Mouse (Mus musculus) left cerebral cortex, postnatal 4 days (tissue): ENCODE measurements at regions not wholly inside any gene's neighbourhood (a gene's known extent, or its start where the extent isn't known, plus 50 kb on each side); places are given as distances from the start of the nearest gene placed in this dataset.

Experiments
- DNase-seq: peaks from one replicate; pipeline ENCODE4 v3.0.0-alpha.2; 2022
- intact Hi-C: fragments of 180-260 bp; cut with DNase I; formaldehyde crosslinking; loops from one replicate; pipeline ENCODE4 v1.15.1; 2025

- no peak for DNase-seq
- intact Hi-C loops: no loop called here
Measured at GRCm38 (mm10) chr11:33061570-33061969, 85.6 kb downstream of the Fgf18 start.

DNA sequence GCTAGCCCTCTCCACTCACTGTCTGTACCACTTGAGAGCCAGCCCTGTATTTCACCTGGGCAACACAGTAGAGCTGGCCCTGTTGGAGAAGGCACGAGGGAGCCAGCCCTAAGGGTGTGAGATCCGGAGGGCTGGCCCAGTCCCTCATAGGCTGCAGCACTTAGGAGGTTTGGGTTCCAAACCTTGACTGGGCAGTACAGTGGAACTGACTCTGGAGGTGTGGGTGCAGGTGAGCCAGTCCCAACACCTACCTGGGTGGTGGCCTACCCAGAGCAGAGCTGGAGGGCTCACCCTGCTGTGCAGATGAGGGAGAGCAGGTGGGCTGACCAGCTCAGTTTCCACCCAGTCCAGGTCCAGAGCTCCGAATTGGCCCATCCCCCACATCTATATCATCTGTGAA is 86.8 kb downstream of the Fgf18 start:
- intact Hi-C loops: no loop called here
- no peak for DNase-seq

- no peak for DNase-seq
- intact Hi-C loops: no loop called here
Measured at GRCm38 (mm10) chr11:33050216-33050615, 97.0 kb downstream of the Fgf18 start.

DNA sequence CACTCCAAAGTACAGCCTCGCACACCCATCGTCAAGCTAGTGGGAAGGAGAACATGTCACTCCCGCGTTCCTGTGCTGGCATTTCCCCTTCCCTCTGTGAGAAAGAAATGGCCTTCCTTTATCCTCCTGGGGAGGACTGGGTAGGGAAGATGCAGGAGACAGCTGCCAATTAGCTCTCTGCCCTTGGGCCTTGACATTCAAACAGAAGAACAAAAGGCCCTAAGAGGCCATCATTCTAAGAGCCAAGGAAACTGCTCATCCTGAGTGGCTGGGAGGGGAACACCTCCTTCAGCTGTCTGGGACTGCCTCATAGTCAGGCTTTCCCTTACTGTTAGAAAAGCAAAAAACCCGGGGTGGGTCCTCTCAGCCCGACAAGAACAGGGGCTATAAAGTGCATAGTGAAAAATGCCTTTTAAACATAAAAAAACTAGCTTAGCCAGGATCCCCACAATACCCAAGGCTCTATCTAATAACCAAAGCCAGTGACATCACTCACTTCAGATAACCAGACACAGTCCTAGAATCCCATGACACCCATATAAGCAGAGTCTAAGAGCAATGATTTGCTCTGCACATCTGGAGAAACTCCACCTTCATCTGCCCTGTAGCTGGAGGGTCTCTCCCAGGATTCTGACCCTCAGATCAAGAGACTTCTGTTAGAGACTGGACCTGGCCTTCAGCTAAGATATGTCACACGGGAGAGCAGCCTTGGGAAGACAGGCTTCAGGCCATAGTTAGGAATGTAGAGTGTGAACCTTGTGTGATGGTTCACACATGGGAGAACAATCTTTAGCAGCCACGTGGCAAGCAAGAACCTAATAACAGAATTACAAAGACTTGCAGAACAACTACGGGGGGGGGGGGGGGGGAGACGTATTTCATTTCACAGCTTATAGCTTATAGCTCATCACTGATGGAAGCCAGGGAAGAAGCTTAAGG is 107.1 kb downstream of the Fgf18 start:
- DNase-seq: no peak
- intact Hi-C loops: no loop called here

DNA sequence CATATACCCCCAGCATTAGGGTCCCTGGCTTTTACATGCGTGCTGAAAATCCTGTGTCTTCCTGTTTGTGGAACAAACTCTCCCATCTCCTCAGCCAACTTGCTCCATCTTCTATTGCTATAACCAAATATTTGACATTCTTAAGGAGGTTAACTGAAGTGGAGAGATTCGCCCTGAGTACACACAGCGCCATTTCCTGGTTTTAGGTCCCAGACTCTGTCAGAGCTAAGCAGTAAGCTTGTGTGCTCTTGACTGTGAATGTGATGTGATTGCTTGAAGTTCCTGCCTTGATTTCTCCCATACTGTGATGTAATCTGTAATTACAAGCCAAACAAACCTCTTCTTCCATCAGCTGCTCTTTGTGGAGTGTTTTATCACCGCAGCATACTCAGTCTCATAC is 110.8 kb downstream of the Fgf18 start:
- intact Hi-C loops: no loop called here
- no peak for DNase-seq

GRCm38 (mm10) chr11:33028920-33029319 is 118.3 kb downstream of the Fgf18 start:
- no peak for DNase-seq
- intact Hi-C loops: no loop called here

GRCm38 (mm10) chr11:33027121-33027520 is 120.1 kb downstream of the Fgf18 start:
- DNase-seq: no peak
- intact Hi-C loops: no loop called here

- intact Hi-C loops: no loop called here
Measured at GRCm38 (mm10) chr11:33013229-33014185, 133.7 kb downstream of the Fgf18 start.

DNA sequence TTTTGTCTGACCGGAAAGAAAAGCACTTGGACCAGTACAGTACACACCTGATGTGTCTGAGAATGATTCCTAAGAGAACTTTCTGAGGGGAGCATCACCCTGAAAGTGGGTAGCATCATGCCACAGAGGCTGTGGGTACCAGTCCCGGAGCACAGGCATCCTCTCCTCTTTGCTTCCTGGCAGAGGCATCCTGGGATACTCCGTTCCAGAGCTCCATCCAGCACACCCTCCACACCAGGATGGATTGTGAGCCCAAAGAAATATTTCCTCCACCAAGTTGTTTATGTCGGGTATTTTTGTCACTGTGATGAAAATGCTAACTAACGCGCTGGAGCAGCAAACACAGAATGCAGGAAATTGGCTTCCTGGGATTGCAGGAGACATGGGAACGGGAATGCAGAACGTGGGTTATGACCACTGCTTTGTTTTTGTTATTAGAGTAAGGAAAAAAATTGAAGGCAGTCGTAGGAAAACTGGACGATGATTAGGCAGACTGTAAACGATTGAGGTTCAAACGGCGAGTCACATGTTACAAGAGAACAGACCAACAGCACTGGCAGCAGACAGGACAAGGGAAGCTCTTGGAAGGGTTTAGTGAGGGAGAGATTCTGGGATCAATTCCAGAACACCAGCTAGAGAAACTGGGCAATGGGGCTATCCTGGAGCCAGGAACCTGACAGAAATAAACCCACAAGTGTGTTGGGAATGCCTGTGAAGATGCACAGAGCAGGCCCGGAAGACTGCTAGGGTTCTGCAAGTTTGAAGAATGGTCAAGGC is 134.6 kb downstream of the Fgf18 start:
- DNase-seq: no peak
- intact Hi-C loops: no loop called here

More at GRCm38 (mm10) chr11:33013229-33014185, 133.7 kb downstream of the Fgf18 start:
- no peak for DNase-seq

DNA sequence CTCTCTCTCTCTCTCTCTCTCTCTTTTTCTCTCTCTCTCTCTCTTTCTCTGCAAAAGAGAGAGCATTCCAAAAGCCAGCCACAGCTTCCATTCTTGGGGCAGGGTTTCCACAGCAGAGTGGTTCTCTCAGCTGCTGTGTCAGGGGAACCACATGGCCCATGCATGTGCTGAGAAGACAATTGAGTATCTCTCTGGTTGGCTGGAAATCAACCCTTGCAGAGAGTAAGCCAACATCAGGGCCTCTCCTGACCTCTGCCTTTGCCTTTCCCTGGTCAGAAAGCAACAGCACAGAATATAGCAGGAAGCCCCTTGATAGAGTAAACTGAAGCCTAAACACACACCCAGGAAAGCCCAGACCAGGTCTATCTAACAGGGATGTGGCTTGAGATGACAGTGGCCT is 138.6 kb downstream of the Fgf18 start:
- intact Hi-C loops: no loop called here
- no peak for DNase-seq

DNA sequence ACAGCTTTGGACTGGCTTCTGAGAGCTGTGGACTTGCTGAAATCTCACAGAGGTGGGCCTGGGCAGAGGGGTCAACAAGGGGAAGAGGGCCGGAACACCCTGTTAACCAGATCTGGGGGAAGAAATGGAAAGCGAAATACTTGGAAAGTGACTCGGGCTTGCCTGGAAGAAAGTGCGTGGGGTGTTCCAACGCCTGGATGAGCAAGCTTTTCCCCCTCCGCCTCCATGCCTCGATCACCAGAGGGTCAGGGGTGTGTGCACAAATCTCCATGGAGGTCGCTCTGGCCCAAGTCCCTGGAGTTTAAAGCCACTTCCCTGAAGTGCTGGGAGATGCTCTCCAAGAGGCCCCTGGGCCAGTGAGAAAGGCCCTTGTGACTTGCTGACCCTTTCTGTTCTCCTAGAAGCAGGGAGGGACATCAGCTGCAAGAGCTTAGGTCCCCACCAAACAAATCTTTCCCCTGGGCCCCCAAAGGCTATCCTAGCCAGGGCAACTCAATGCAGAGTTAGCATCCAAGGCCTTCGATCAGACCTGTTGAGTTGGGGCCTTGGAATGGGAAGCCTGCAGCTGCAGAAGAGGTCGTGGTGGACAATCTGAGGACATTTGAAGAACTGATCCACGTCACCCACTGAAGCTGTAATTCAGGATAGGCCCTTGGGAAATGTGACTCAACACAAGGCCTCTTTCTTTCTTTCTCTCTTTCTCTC is 139.2 kb downstream of the Fgf18 start:
- no peak for DNase-seq
- intact Hi-C loops: no loop called here

GRCm38 (mm10) chr11:33007366-33007765 is 139.8 kb downstream of the Fgf18 start:
- intact Hi-C loops: no loop called here
- DNase-seq: no peak

- intact Hi-C loops: no loop called here
Measured at GRCm38 (mm10) chr11:33005183-33005582, 142.0 kb downstream of the Fgf18 start.

DNA sequence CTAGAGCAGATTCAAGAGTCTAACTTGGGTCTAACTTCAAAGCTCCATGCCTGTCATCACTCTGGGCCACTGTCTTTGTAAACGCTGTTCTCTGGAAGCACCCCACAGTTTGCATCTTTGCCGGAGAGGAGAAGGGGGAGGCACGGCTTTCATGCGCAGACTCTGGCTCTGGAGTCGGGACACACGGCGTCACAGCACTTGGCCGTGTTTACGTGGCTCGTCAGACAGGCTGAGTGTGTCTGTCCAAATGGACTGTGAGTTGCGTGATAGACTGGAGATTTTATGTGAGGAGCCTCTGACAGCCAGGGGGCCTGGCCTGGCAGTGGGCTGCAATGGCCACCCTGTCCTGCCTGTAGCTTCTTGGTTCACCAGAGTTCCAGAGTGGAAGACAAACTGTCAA is 142.6 kb downstream of the Fgf18 start:
- intact Hi-C loops: no loop called here

More at GRCm38 (mm10) chr11:33005183-33005582, 142.0 kb downstream of the Fgf18 start:
- no peak for DNase-seq

DNA sequence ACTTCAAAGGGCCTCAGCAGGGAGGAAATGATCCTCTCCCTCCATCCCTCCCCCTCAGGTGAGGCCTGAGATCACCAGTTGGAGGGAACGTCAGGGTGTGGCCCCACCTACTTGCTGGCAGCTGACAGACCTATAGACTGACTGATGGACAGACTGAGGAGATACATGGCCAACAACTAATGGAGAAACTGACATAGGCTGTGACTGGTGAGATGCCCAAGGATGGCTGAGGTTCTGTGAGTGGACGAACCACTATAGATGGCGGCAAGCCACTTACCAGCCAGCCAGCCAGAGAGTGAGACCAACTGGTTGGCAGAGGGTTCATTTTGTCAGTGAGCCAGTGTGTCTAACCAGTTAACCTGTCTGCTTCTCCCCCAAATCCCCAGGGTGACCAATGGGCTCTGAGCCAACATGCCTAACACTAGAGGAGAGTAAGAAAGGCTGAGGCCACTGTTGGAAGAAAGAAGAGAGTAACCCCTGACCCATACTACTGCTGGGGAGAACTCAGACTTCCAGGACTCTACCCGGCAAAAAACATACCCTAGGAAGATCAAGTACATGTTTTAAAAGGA is 147.4 kb downstream of the Fgf18 start:
- DNase-seq: peak; percentile 81
- intact Hi-C loops: no loop called here

More for the DNA sequence above, 142.6 kb downstream of the Fgf18 start:
- DNase-seq: no peak

DNA sequence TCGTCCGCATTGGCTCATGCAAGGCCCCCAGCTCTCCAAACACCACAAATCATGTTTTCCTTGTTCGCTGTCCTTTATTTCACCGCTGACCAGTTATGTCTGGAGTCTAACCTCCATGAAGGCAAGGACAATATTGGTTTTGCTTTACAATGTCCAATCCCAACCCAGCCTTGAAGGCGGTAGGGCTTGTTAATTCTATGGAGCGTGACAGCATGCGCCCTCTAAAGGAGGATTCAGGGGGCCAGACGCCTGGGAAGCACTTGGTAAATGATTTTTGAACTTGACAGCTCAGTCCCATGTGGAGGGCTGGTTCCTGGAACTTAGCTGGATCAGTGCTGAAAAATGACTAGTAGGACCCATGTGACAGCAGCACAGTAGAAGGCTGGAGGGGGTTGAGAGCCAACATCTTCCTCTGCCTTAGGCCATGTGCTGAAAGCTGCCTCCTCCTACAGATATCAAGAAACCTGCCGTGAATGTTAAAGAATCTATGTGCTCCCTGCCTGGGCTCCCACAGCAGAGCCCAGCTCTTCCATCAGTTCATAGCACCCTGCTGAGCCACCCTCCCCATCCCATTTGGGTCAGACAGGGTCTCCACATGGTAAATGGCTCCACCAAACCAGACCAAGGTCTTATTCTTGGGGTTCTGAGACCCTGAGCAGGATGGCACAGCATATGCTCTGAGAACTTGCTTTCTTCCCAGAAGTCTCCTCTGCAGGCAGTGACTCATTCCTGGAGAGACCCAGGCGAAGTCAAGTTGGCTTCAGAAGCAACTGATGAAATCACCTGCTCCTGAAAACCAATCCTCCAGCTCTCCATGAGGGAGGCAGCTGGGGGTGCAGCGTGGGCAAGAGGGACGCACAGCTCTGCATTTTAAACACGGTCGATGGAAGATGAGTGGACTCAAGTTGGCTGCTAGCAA is 148.3 kb downstream of the Fgf18 start:
- intact Hi-C loops: no loop called here
- DNase-seq: no peak

DNA sequence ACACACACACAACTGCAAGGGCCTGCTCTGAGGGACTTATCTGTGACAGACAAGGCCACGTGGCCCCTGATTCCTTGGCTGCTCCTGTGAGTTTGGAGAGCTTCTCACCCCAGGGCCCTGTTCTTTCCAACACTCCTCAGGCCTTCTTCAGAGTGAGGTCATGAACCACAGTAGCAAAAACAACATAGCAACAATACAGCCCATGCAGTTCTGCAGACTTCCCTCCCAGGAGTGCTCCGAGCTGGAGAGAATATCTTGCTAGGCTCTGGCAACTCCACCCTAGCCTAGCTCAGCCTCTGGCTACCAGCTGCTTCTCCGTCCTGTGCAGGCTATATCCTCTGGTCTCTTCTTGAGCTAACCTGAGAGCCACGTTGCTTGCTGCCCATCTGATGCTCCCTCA is 152.8 kb downstream of the Fgf18 start:
- intact Hi-C loops: no loop called here
- DNase-seq: no peak

GRCm38 (mm10) chr11:32993439-32993838 is 153.8 kb downstream of the Fgf18 start:
- intact Hi-C loops: no loop called here
- DNase-seq: peak; percentile 39
